Mouse (Mus musculus) thymus, postnatal 14 days (tissue): Measurements from ENCODE around the gene Cel.
"Not testable (repeated sequence)": the region's sequence is repeated elsewhere in the genome, so short reads cannot be mapped to it uniquely, and the experiment has no call there.

ENCODE experiments used
- DNase-seq: peaks from one replicate; pipeline ENCODE4 v3.0.0; 2021

Gene Cel

DNA sequence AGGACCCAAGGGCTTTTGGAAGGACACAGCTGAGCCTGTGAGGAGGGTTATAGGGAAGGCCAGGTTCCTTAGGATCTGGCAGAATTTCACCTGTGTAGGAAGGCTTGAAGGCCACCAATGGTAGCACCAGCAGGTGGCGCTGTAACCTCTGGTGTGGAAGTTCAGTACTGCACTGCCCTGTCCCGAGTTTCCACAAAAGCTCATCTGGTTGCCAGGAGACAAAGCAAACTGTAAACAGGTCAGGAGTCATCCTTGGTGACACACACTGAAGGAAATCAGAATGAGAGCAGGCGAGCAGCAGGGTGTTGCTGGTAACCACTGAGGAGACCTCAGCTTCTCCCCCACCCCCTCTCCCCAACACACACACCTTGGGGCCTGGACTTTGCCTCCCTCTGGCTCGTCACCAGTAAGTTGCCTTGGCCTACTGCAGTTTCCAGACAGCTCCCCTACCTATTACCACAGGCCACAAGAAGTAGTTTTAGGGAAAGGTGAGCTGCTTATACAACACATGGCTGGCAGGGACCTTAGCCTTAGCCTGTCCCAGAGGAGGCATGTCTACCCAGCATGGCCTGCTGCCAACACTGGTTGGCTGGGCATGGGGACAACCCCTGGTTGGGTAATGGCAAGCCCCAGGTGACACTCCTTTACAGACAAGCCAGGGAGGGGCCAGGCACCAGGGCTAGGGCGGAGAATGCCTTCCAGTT is 45.8 kb downstream of the Cel start:
- DNase-seq = peak; percentile 73

DNA sequence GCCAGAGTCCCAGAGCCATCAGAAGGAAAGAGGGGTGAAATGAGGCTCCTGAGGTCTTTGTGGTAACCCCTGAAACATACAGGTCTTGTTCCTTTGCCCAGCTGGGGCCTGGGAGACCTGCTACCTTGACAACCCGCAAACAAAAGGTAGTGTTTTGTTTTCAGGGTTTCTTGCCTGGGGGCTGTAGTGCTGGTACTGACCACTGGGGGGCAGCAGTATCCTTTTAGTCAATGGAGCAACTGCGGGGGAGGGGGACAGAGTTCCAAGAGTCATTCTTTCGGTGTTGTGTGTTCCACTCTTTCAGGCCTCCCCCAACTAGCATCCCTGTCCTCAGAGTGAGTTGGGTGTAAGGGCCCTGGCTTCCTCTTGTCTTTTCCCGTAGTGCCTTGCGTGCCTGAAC is 48.7 kb downstream of the Cel start:
- peak; percentile 89 for DNase-seq

DNA sequence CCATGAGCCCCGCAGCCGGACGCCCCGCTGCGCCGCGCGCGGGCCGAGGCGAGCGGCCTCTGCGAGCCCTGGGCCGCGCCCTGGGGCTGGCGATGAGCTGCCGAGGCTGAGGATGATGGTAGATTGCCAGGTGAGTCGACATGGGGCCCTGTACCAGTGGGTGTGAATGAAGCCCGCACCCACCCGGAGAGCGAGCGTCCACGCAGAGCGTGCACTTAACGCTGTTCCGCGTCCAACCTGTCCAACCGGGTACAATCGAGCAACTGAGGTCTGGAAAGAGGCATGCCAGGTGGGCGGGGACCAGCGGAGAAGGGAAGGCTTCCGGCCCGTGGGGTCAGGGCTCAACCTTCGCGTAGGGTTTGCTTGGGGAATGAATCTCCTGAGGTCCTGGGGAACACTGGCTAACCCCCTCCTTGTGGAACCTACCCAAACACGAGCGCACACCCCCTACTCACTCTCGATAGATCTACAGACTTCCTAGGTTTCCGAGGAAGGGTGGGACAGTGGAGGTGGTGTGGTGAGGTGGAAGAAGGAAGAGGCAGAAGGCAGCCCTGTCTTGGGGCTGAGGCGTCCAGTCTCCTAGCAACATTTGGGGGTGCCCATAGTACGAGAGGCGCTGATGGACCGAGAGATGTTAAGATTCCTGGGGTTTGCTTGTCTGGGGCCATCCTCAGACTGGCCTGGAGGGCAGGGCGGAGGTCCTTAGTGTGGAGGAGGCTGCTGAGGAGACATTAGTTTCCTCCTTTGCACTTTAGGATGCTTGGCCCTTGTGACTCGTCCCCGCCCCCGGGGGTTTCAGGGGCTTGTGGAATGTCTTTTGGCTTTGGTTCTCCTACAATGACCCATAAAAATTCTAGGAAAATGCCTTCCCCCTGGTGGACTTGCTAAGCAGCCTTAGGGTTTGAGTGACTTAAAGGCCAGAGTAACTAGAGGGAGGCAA is 49.5 kb downstream of the Cel start:
- peak; percentile 45 for DNase-seq

DNA sequence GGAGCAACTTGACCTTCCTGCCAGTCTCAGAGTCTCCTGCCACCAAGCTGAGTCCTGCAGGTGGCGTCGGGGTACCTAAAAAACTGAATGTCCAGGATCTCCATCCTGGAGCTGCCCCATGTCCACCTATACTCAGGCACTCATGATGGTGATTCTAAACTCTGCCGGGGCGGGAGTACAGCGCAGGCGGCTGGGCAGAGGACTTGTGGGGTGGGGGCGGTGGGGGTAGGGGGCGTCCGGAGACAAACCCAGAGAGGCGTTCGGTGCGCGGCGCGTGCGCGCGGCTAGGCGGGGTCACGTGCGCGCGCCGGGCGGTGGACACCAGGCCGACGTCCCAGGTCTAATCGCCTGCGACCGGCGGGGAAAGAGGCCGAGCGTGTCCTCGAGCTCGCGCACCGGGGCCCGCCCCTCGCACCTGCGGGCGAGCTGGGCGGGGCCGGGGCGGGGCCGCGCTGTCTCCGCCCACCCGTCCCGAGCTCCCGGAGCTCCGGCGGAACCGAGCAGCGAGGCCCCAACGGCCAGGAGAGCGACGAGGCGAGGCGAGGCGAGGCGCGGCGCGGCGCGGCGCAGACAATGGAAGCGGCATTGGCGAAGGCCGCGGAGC is 50.3 kb downstream of the Cel start, which contains the start of gene Ralgds:
TSS of gene Ralgds (plus strand) at position 328 of the 604 bp plus-strand sequence.
- DNase-seq = peak; percentile 74

DNA sequence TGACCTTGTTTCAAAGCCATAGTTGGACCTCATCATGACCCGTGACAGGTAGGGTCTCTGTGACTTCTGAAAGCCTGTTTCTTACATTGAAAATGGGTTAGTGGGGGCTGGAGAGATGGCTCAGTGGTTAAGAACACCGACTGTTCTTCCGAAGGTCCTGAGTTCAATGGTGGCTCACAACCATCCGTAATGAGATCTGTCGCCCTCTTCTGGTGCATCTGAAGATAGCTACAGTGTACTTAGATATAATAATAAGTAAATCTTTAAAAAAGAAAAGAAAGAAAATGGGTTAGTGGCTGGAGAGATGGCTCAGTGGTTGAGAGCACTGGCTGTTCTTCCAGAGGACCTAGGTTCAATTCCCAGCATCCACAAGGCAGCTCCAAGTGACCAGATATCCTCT is 51.6 kb downstream of the Cel start:
- not testable (repeated sequence) for DNase-seq

DNA sequence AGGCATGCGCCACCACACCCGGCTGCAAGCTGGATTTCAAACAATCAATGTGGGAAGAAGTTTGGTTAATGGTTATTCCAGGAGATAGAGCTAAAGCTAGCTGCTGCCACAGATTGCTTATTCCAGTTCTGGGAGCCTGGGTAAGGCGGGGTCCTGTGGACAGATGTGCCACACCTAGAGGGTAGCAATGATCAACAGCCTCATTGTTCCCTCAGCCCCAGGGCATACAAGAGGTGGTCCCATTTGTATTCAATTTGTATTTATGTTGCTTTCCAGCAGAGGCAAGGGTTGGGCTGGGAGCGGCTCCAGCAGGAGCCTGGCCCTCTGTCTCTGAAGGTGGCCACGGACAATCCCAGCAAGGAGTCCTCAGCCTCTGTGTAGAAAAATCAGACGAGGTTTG is 56.9 kb downstream of the Cel start:
- DNase-seq = no peak

DNA sequence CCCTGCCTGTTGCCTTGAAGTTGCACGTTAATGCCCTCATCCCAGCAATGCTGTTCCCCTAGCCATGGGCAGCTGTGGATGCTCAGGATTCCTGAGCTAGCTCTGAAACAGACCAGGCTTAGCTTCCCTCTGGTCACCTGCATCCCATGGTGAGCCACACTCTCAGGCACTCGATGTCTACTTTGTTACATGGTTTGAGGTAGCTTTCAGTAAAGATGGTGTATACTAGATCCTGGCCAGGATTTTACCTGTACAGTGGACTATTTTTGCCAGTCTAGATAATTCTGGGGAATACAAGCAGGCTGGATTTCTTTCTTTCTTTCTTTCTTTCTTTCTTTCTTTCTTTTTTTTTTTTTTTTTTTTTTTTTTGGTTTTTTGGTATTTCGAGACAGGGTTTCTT is 57.4 kb downstream of the Cel start, which contains the start of gene Gm10134:
TSS of gene Gm10134 (plus strand) at position 301 of the 400 bp plus-strand sequence.
- DNase-seq = no peak
